Mouse (Mus musculus): Measurements from ENCODE around the gene Cep128.

GRCm38 (mm10) chr12:91254831-91255230 is 129.4 kb downstream of the Cep128 start:
- TF ChIP-seq CTCF (conservative IDR thresholded peaks at IDR 0.05; ENCODE audit: low read length) (no peak), NANOG (IDR thresholded peaks at IDR 0.05; ENCODE audit: borderline replicate concordance, low read length) (no peak)

Data from E14TG2a.4 (cell line).